Mouse (Mus musculus): ENCODE data around the gene Lamp2.
"Not testable (repeated sequence)": the region's sequence is repeated elsewhere in the genome, so short reads cannot be mapped to it uniquely, and the experiment has no call there.

Lamp2 gene

GRCm38 (mm10) chrX:38428818-38429440, 27.3 kb downstream of the Lamp2 start:
- DNase-seq (ENCODE audit: low read depth, low spot score): no peak

- no peak for DNase-seq (ENCODE audit: low read depth, low spot score)
Measured at GRCm38 (mm10) chrX:38426043-38426442, 30.2 kb downstream of the Lamp2 start.

GRCm38 (mm10) chrX:38423096-38423495, 33.2 kb downstream of the Lamp2 start:
- DNase-seq (ENCODE audit: low read depth, low spot score): no peak

GRCm38 (mm10) chrX:38422396-38422795, 33.9 kb downstream of the Lamp2 start:
- no peak for DNase-seq (ENCODE audit: low read depth, low spot score)

- DNase-seq (ENCODE audit: low read depth, low spot score): no peak
Measured at GRCm38 (mm10) chrX:38403879-38404278, 52.4 kb downstream of the Lamp2 start.

- DNase-seq (ENCODE audit: low read depth, low spot score): no peak
Measured at GRCm38 (mm10) chrX:38402981-38403380, 53.3 kb downstream of the Lamp2 start.

- no peak for DNase-seq (ENCODE audit: low read depth, low spot score)
Measured at GRCm38 (mm10) chrX:38402004-38402403, 54.2 kb downstream of the Lamp2 start.

- no peak for DNase-seq (ENCODE audit: low read depth, low spot score)
Measured at GRCm38 (mm10) chrX:38400616-38401015, 55.6 kb downstream of the Lamp2 start.

GRCm38 (mm10) chrX:38399671-38400070, 56.6 kb downstream of the Lamp2 start:
- no peak for DNase-seq (ENCODE audit: low read depth, low spot score)

GRCm38 (mm10) chrX:38373169-38373568, 83.1 kb downstream of the Lamp2 start:
- DNase-seq (ENCODE audit: low read depth, low spot score): not testable (repeated sequence)

- not testable (repeated sequence) for DNase-seq (ENCODE audit: low read depth, low spot score)
Measured at GRCm38 (mm10) chrX:38364621-38365020, 91.6 kb downstream of the Lamp2 start.

GRCm38 (mm10) chrX:38362016-38362415, 94.2 kb downstream of the Lamp2 start:
- DNase-seq (ENCODE audit: low read depth, low spot score): no peak

Data from brain, embryonic 18.5 days (tissue).